Mouse (Mus musculus) limb, embryonic 10.5 days (tissue): ENCODE measurements around the gene Fam136a. TPM values are rescaled to one million over a fixed set of nuclear protein-coding genes. Genes with fewer than 3 reads are reported as not detected.

ENCODE experiments used
- DNase-seq: peaks from one replicate; pipeline ENCODE4 v3.0.0-alpha.2; 2017; ENCODE audit warnings: low spot score
- H3K27ac ChIP-seq: fragments of 300-500 bp; sonication (generic); 2 replicates; pipeline ENCODE4 v1.5.1; 2016; ENCODE audit warnings: mild to moderate bottlenecking
- H3K27me3 ChIP-seq: fragments of 300-500 bp; sonication (generic); 2 replicates; pipeline ENCODE4 v1.6.1; 2016; ENCODE audit warnings: low read depth, mild to moderate bottlenecking; ENCODE audit not compliant: poor library complexity, severe bottlenecking
- H3K36me3 ChIP-seq: fragments of 300-500 bp; sonication (generic); 2 replicates; pipeline ENCODE4 v1.6.1; 2016; ENCODE audit warnings: mild to moderate bottlenecking, moderate library complexity
- H3K4me1 ChIP-seq: fragments of 300-500 bp; sonication (generic); 2 replicates; pipeline ENCODE4 v1.6.1; 2016
- H3K4me3 ChIP-seq: fragments of 300-500 bp; sonication (generic); 2 replicates; pipeline ENCODE4 v1.5.1; 2016; ENCODE audit warnings: mild to moderate bottlenecking, moderate library complexity
- H3K9me3 ChIP-seq: fragments of 300-500 bp; sonication (generic); replicated peaks from 2 replicates; pipeline ENCODE4 v1.6.1; 2016; ENCODE audit warnings: mild to moderate bottlenecking
- WGBS: fragments of 180-500 bp; shearing (Covaris S2); methylation state at CpG from one replicate; pipeline ENCODE4 v1.1.7; 2016; 5-methylcytosine and 5-hydroxymethylcytosine counted together
- polyA plus RNA-seq: library from polyadenylated mRNA; unstranded; fragments of >200 nt; fragmentation: Nextera tagmentation; extraction: Ambion mirVana; gene quantifications from 2 replicates; pipeline ENCODE4 v1.2.1, GENCODE M21; 2016

Fam136a gene
- polyA plus RNA-seq, 1 experiment from 2014 or later: 189 TPM

DNA sequence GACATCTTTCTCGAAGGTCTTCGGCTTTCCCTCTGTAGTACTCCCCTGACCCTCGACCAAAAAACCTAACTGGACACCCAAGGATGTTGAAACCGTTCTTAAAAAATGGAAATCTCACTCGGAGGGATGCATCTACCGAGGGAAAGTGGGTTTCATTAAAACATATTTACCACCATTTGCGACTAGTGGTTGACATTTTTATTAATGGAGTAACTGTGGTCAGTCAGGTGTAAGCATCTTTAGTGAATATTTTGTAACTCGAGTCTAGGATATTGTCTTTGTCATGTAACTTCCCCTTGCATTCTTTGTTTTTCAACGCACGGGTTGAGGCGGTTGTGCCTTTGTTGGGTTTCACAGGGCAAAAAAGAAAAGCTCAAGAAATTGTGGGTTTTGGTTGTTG lies 39.5 kb downstream of the Fam136a start:
- H3K4me1 ChIP-seq: peaks cover 11% of the 10 kb centered on the region; the same call in 1 of the 2 replicates
- DNase-seq: no peak
- H3K4me3 ChIP-seq: peak overlapping the region; percentile 92
- peak overlapping the region; percentile 100 for H3K27ac ChIP-seq
- H3K9me3 ChIP-seq: no peaks in the 10 kb centered on the region
- H3K27me3 ChIP-seq: no peaks in the 10 kb centered on the region
- H3K36me3 ChIP-seq: peaks cover 38% of the 10 kb centered on the region
- WGBS: 1% methylated on average over 11 of the region's 11 CpGs

DNA sequence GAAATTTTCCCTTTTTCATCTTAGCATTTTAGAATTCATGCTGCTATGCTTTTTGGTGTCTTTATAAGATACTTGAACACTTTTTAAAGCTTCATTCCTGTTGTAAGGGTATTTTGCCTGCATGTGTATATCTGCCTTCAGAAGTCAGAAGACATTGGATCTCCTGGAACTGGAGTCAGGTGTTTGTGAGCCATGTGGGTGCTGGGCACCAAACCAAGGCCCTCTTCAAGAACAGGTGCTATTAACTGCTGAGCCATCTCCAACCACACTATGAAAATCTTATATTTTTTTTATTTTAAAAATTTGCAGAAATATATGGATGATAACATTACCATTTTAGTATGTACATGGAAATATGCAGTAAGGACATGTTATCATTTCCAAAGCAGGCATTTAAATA lies 40.9 kb downstream of the Fam136a start:
- Histone ChIP-seq H3K36me3 (peaks cover 45% of the 10 kb centered on the region), H3K27me3 (no peaks in the 10 kb centered on the region), H3K4me1 (peaks cover 8% of the 10 kb centered on the region; the same call in 1 of the 2 replicates), H3K9me3 (no peaks in the 10 kb centered on the region), H3K27ac (no peak overlapping the region), H3K4me3 (peak overlapping the region; percentile 92)
- DNase-seq: no peak

GRCm38 (mm10) chr6:86418711-86419110 lies 53.3 kb downstream of the Fam136a start:
- Histone ChIP-seq H3K9me3 (no peaks in the 10 kb centered on the region), H3K36me3 (peaks cover 98% of the 10 kb centered on the region), H3K27ac (no peak overlapping the region), H3K4me1 (no peaks in the 10 kb centered on the region), H3K27me3 (no peaks in the 10 kb centered on the region), H3K4me3 (no peak overlapping the region)
- no peak for DNase-seq
- WGBS: 93% methylated on average over 6 of the region's 6 CpGs

GRCm38 (mm10) chr6:86419239-86419638 lies 53.8 kb downstream of the Fam136a start:
- H3K4me3 ChIP-seq: no peak overlapping the region
- H3K27ac ChIP-seq: no peak overlapping the region
- 90% methylated on average over 3 of the region's 3 CpGs for WGBS
- H3K36me3 ChIP-seq: peaks cover 98% of the 10 kb centered on the region
- no peaks in the 10 kb centered on the region for H3K9me3 ChIP-seq
- no peaks in the 10 kb centered on the region for H3K27me3 ChIP-seq
- DNase-seq: no peak
- H3K4me1 ChIP-seq: no peaks in the 10 kb centered on the region

Other genes with a start within 250 kb of the Fam136a start
- gene Tgfa, start 170.4 kb upstream of the Fam136a start, polyA plus RNA-seq: 0.43 and 1.1 TPM in 2 replicates
- 932 and 987 TPM in 2 replicates for gene Snrpg, start 5.7 kb downstream of the Fam136a start, polyA plus RNA-seq
- 50.6 and 59.5 TPM in 2 replicates for gene Pcyox1, start 31.5 kb downstream of the Fam136a start, polyA plus RNA-seq
- gene Tia1, start 38.6 kb downstream of the Fam136a start, polyA plus RNA-seq: 174 and 235 TPM in 2 replicates
- not detected in 2 replicates for gene Gm44790, start 61.0 kb downstream of the Fam136a start, polyA plus RNA-seq
- 23.9 and 25.2 TPM in 2 replicates for gene C87436, start 72.7 kb downstream of the Fam136a start, polyA plus RNA-seq
- gene Pcbp1, start 160.7 kb downstream of the Fam136a start, polyA plus RNA-seq: 562 and 618 TPM in 2 replicates